Mouse (Mus musculus) layer of hippocampus, adult 11-12 months (tissue): ENCODE measurements around the gene Agfg1.

Source experiments
- DNase-seq: peaks from one replicate; pipeline ENCODE4 v3.0.0; 2022; ENCODE audit warnings: low spot score

Gene Agfg1

GRCm38 (mm10) chr1:82839296-82839613, at the start of gene Agfg1:
TSS of gene Agfg1 (plus strand) at chr1:82839483.
- peak; percentile 91 for DNase-seq

- no peak for DNase-seq
Observed at GRCm38 (mm10) chr1:82791105-82791504, 48.2 kb upstream of the Agfg1 start.

- no peak for DNase-seq
Observed at GRCm38 (mm10) chr1:82792238-82792637, 47.0 kb upstream of the Agfg1 start.

- no peak for DNase-seq
Observed at GRCm38 (mm10) chr1:82793110-82793509, 46.2 kb upstream of the Agfg1 start.

DNA sequence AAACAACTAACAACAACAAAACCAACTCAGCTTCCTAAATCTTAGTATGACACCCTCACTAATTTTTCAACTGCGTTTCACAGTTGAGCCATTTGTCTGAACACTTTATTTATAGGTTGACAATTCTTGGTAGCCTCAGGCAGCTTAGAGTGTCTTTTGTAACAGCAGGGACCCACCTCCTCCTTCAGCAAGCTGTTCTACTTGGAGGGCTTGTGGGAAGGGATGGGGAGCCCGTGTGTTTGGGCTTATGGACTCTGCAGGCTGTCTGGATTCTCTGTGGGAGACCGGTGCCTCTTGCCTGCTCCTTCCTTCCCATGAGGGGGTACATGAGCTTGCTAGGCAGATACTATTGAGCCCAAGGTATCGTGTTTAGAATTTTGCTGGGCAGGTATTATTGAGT, 45.3 kb upstream of the Agfg1 start:
- peak; percentile 34 for DNase-seq

- no peak for DNase-seq
Observed at GRCm38 (mm10) chr1:82795211-82795610, 44.1 kb upstream of the Agfg1 start.

- DNase-seq = no peak
Observed at GRCm38 (mm10) chr1:82795702-82796443, 43.4 kb upstream of the Agfg1 start.

DNA sequence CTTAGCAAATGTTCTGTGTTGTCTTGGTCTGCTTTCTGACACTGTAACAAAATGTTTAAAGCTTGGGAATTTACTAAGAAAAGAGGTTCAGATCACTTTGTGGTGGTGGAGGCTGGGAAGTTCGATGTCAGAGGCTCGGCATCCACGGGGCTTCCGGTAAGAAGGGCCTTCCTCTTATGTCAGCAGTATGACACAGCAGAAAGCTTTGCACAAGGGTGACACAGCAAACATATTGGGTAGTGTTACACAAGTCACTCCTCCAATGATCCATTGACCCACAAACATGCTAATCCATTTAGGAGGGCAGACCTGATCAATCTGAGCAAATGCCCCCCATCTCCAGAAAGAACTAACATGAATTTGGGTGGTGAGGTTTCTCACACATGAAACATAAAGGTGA, 42.2 kb upstream of the Agfg1 start:
- no peak for DNase-seq

- no peak for DNase-seq
Observed at GRCm38 (mm10) chr1:82798304-82798703, 41.0 kb upstream of the Agfg1 start.

DNA sequence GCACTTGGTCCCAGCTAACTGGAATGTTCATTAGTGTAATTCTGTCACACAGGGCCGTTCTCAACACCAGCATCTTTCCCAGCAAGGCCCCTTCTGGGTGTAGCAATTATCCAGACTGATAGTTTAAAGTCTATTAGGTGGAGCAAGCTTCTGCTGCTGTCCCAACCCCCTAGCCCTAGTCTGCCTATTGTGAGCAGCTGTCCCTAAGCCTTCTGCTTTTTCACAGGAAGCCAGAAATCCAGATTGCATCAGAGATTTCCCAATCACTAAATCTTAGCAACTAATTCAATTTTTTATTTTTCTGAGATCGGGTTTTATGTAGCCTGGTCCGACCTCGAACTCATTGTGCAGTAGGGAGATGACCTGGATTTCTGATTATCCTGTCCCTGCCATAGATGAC, 40.4 kb upstream of the Agfg1 start:
- DNase-seq = no peak

GRCm38 (mm10) chr1:82801105-82801783, 38.0 kb upstream of the Agfg1 start:
- no peak for DNase-seq

DNA sequence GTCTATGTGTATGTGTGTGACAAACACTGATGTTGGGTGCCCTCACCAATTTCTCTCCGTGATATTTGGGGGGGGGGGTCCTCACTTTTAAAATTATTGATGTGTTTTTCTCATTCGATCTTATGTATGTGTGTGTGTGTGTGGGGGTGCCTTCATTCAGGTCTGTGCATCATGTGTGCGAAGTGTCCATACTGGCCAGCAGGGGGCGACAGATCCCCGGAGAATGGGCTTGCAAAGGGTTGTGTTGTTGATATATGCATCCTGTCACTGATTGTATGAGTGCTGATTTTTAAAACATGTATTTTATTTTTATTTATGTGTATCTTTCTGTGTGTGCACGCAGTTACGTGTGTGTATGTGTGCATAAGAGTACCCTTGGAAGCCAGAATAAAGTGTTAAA, 35.7 kb upstream of the Agfg1 start:
- DNase-seq = no peak

DNA sequence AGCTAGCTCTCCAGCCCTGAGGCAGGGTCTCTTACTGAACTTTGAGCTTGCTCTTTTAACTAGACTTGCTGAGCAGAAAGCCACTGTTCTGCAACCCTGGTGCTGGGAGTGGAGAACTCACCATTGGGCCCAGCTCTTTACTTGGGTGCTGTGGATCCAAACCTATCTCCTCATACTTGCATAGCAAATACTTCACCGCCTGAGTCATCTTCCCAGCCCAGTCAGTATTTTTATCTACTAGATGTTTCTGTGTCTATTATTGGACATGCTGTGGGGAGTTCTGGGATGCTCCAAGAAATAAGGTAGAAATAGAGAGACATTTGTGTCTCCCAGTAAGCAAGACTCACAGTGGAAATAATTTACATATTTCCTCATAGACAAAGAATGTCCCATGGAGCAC, 35.2 kb upstream of the Agfg1 start:
- no peak for DNase-seq

DNA sequence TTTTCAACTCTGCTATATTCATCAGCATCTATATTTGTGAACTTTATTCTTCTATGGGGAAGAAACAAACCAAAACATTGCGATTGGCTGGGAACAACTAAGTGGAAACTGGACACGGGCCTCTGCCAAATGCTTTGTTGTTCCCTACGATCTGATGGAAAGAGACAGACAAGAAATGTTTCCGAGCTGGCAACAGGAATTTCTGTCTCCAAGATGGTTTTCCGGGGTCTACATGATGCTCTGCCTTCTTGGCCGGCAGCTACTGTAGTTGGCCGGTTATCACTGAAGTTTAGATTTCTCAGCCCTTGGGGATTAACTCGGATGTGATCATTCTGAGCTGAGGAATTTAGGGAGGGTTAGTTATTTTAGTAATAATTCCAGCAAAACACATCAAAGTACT, 32.9 kb upstream of the Agfg1 start:
- no peak for DNase-seq

- no peak for DNase-seq
Observed at GRCm38 (mm10) chr1:82807206-82807605, 32.1 kb upstream of the Agfg1 start.

DNA sequence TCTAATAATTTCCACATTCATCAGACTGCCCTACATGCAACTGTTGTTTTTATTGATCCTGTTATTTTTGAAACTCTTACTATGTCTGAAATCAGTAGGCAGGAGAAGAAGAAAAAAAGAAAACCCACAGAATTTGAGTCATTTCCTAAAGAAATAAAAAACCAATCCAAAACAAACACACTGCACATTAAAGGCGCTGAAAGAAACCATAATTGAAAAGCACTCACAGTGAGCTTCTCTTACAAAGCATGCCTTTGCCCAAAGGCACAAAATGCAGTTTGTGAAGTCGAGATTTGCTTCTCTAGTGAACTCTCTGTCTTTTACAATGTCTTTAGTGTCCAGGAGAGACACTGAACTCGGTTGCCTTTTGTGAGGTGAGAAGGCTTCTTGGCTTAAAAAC, 30.7 kb upstream of the Agfg1 start:
- no peak for DNase-seq

- DNase-seq = no peak
Observed at GRCm38 (mm10) chr1:82811766-82812165, 27.5 kb upstream of the Agfg1 start.

DNA sequence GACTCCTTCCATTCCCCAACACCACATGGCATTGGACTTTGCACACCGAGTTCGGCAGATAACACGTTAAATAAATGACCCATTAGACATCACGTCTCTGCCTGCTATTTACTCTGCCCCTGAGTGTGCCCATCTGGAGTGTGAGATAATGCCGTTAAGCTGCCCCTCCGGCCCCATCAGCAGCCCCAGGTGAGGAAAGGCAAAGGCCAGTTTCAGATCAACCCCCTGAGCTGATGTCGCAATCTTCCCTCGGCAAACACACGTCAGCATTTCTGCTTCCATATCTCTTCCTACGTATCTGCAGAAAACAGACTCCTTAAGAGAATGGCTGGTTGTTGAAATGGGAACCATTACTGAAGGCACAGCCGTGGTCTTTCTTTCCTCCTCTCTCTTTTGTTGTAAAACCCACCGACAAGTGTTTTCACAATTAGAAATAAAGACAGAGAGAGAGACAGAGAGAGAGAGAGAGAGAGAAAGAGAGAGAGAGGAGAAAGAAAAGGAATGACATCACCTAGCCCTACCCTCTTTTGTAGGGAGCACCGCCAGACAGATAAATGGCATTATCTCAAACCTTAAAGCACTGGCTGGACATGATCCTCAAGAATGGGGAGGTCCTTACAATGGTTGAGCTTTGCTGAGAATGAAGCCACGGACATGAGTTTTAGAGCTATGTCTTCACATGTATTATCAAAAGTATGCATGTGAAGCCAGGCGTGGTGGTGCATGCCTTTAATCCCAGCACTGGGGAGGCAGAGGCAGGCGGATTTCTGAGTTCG, 23.2 kb upstream of the Agfg1 start:
- DNase-seq = no peak

DNA sequence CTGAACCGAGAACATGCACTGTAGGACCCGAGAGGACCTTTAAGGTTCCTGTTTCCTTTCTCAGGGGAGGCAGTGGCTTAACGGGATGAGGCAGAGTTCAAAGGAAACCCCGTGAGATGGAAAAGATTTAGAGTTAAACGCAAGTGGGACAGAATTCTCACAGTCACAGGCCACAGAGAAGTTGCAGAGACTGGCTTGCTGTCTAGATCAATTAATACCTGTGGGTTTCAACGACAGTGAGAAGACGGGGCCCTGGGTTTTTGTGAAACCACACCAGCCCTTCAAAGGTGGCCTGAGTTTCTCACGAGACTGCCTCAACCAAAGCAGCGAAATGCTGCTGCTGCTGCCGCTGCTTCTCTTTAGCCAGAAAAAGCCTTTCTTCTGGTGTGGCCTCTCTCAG, 19.9 kb upstream of the Agfg1 start:
- no peak for DNase-seq

GRCm38 (mm10) chr1:82820179-82820578, 19.1 kb upstream of the Agfg1 start:
- DNase-seq = no peak

DNA sequence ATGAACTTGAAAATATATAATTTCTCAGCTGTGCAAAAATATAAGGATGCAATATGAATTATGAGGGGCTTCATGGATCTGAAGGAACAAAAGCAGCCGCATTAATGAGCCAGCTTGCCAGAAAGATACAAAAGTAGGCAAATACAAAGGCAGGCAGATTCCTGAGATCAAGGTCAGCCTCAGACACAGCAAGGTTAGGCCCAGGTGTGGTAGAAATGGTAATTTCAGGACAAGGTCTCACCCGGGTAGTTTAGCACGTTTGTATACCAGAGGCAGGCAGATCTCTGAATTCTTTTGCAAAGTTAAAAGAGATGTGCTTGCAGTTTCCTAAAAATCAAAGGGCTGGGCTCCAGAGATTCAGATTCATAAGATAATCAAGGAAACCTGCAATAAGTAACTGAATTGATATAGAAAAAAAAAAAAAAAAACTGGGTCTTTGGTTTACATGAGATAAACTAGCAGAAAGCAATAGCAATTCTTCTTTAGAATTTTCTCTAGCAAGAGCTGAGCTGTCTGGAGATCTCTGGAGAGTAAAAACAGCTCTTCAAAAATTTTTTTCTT, 18.6 kb upstream of the Agfg1 start:
- no peak for DNase-seq

GRCm38 (mm10) chr1:82821846-82822245, 17.4 kb upstream of the Agfg1 start:
- DNase-seq = no peak

DNA sequence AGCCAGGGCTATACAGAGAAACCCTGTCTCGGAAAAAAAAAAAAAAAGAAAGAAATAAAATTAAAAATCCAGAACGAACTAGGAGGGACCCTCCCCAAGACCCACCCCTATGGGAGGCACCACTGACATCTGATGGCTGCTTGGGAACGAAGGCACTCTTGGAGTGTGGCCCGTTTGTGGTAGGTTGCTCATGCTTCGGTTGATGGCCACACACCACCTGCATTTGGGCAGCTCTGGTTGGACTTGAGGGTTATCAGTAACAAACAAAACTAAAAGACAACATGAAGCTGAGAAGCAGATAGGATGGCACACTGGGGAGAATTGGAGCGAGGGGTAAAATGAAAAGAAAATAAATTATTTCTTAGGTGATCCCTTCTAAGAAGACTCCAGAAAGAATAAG, 15.1 kb upstream of the Agfg1 start:
- no peak for DNase-seq
